Mouse (Mus musculus): Measurements from ENCODE around the gene Smo.
A peak's percentile ranks its signal among the peaks of the same experiment; 100 is the strongest.

DNA sequence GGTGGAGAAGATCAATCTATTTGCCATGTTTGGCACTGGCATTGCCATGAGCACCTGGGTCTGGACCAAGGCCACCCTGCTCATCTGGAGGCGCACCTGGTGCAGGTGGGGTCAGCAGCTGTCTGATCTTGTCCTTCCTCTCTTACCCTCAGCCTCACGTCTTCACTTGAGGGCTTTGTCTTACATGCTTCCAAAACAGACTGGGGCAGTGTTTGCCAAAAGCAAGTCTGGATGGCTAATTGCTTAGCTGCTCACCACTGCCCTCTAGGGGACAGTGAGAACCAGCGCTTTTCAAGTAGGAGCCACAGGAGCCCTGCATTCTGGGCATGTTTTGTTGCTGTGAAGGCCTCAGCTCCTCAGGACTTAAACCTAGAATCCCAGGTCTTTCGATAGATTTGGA, 23.1 kb downstream of the Smo start:
- TF ChIP-seq CTCF (IDR thresholded peaks at IDR 0.05; ENCODE audit: extremely low read depth, insufficient read depth, insufficient read length, insufficient replicate concordance) (peak; percentile 77; the same call in 1 of the 2 replicates), POLR2A (IDR thresholded peaks at IDR 0.05; ENCODE audit: low read depth, low read length) (no peak)

Measured in spleen, adult 2 months (tissue).